Mouse (Mus musculus): ENCODE data around the gene Gnaq. TPM values are rescaled to one million over a fixed set of nuclear protein-coding genes. Genes with fewer than 3 reads are reported as not detected.

Gnaq gene
- total RNA-seq, 2 experiments from 2014 or later = 2.0 to 7.1 TPM

DNA sequence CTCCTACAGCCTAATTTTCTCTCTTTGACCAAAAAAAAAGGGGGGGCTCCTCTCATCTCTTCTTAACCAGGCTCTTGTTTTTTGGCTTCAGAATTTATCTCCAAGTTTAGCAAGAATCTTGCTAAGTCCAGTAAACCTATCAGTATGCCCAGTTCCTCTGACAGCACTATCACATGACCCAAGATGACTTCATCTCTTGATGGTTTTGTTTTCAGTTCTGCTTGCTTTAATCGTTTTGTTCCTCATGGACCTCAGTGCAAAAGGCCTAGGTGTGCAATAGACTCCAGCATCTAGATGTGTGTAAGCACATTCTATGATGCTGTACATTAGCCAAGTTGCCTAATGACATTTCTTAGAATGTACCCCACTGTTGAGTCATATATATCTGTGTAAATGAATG is 275.1 kb downstream of the Gnaq start:
- no peak for ATAC-seq (replicated peaks; ENCODE audit: low FRiP score, poor library complexity, severe bottlenecking)

DNA sequence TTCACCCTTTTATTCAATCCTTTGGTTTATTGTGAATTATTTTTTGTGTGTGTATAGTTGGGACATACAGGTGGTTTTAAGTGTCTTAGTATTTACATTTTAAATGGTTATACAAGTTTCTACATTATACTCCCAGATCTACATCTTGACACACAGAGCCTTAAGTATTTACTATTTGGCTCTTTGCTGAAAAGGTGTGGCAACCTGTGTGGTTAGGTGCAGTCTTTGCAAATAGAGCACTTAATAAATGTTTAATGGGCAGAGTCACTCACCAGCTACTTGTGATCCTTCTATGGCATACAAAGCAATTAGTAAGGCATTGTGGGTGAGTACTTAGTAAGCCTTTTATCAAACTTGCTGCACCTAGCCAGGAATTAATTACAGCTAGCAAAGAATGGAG is 278.7 kb downstream of the Gnaq start:
- ATAC-seq (replicated peaks; ENCODE audit: low FRiP score, poor library complexity, severe bottlenecking) = no peak

DNA sequence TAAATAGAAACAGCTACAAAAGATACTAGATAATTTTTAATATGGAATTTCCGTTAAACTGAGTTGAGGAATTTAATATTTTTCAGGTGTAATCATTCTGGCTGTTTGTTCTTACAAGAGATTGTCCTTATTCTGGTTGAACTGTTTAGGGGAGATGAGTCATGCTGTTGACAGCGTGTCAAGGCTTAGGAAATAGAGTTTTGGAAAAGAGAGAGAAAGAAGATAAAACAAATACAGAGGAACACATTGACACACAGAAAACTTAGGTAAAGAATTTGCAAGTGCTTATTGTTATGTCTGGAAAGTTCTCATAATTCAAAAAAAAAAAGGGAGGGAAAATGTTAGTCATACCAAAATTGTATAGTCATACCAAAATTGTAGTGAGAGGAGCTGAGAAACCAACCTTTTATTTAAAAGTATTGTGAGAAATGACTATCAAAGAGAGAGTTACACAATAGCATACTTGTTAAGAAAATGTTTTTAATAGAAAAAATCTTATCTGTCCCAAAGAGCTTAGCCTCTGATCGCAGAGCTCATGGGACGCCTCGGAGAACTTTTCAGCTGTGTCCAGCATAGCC is 285.5 kb downstream of the Gnaq start:
- ATAC-seq (replicated peaks; ENCODE audit: low FRiP score, poor library complexity, severe bottlenecking) = no peak

DNA sequence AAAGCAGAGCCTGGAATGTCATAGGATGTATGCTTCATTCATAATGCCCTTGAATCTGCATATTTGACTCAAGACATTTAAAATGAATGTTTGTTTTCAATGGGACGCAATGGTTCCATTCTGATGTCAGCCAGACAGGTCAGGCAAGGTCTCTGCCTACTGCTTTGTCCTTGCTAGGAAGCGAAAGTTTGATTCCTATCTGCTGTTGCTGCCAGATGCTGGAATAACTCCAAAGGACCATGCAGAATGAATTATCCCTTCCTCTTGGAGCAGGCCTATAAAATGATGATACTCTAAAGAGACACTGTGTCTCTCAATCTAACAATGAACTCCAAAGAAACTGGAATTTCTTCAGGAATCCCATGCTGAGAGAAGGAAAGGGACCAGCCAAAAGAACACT is 293.0 kb downstream of the Gnaq start:
- no peak for ATAC-seq (replicated peaks; ENCODE audit: low FRiP score, poor library complexity, severe bottlenecking)

DNA sequence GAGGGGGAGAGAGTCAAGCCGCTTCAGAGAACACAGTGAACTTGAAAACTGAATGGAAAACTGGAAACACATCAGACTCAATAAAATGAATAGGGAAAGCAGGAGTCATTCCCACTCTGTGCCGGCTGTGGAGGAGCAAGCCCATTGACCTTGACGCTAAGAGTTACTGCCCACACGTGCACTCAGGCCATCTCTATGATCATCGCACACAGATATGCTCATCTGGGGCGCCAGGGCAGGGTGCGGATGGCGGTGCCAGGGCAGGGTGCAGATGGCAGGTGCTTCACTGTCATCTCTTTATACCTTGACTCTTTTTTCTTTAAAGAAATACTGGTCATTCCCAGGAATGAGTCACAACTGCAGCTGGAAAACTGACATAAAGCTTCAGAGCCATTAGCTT is 298.7 kb downstream of the Gnaq start:
- ATAC-seq (replicated peaks; ENCODE audit: low FRiP score, poor library complexity, severe bottlenecking) = no peak

DNA sequence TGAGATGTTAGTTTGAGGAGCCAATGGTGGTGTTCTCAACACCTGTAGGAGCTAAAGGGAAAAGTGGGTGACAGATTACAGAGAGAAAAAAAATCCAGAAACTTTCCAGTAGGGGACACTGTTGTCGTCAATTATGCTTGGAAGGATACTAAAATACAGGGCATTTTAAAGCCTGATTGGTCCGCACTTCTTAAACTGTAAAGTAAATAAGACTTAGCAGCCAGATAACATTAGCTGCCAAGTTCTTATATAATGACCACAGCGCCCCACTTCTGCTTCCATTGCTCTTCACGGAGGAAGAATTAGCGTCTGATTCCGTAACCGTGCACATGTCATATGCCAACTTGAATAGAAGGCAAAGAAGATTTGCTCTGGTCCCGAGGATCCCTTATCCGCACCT is 302.2 kb downstream of the Gnaq start:
- no peak for ATAC-seq (replicated peaks; ENCODE audit: low FRiP score, poor library complexity, severe bottlenecking)

DNA sequence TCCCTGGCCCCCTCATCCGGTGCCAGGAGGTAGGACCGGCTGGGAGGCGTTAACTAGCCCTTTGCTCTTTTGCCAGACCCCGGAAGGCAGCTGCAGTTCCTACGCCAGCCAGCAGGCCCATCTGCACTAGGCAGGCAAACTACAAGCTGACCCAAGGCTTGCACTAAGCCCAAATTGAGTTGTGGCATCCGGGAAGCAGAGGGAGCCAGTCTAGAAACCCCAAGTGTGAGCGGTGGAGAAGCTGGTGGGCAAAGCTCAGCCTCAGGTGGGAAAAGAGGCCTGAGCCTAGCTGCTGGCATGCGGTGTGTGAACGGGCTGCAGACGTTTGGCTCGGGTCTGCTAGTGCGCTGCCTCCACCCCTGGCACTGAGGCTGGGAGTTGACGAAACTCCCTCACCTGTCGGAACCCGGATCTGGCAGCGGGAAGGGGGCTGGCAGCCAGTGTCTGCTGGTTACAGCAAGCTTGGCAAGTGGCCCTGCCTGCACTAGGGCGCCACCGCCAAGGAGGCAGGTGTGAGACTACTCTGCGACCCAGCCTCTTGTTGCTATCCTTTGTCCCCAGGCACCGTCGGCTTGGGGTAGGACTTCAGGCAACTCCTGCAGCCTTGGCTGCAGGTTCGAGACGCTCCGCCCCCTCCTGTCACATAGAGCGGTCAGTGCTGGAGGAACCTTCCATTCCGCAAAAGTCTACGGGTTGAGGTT is 303.1 kb downstream of the Gnaq start, which contains the start of gene Gna14:
TSS of gene Gna14 (plus strand) at position 232 of the 701 bp plus-strand sequence.
- ATAC-seq (replicated peaks; ENCODE audit: low FRiP score, poor library complexity, severe bottlenecking) = peak; percentile 76

DNA sequence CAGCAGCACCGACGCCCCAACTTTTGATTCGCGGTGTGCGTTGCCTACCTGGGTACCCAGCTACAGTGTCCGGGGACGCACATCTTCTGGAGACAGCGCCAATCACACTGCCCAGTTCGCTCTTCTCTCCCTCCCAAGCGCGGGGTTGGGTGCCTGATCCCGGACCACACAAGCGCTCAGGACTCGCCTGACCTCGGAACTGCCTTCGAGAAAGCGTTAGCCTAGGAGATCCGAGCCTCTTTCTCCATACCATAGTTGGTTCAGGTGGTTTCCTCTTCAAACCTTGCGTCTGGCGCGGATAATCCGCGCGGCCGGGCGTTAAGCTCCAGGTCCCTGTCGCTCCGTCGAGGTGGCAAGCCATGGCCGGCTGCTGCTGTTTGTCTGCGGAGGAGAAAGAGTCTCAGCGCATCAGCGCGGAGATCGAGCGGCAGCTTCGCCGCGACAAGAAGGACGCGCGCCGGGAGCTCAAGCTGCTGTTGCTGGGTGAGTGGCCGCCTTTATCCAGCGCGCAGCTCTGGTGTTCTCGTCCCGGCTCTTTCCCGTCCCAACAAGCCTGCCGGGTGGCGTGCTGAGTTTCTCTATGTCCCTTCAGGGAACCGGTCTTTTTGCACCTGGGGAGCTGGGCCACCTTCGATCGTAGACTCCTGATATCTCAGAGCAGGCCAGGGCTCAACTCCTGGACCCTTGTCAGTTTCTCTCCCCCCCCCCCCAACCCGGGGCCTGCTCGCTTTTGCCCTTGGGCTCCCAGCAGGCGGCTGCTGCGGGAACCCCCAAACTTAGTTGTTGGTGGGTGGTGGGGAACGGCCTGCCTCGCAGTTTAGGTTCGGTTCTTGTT is 303.9 kb downstream of the Gnaq start:
- ATAC-seq (replicated peaks; ENCODE audit: low FRiP score, poor library complexity, severe bottlenecking) = peak; percentile 36; the same call in 1 of the 2 replicates

Other genes with a start within 250 kb of the Gnaq start
- 13.0 and 14.4 TPM in 2 replicates for gene Psat1, start 185.5 kb upstream of the Gnaq start, total RNA-seq (2015; ENCODE audit: low replicate concordance)
- 11.7 and 35.3 TPM in 2 replicates for gene Psat1, start 185.5 kb upstream of the Gnaq start, total RNA-seq (2017; ENCODE audit: low replicate concordance)
- gene Cep78, start 147.8 kb upstream of the Gnaq start, total RNA-seq (2015; ENCODE audit: low replicate concordance) = 2.5 and 8.4 TPM in 2 replicates
- gene Cep78, start 147.8 kb upstream of the Gnaq start, total RNA-seq (2017; ENCODE audit: low replicate concordance) = 4.1 and 8.9 TPM in 2 replicates